8 mouse cellular contexts compared by ENCODE assay signal in the genomic region with DNA sequence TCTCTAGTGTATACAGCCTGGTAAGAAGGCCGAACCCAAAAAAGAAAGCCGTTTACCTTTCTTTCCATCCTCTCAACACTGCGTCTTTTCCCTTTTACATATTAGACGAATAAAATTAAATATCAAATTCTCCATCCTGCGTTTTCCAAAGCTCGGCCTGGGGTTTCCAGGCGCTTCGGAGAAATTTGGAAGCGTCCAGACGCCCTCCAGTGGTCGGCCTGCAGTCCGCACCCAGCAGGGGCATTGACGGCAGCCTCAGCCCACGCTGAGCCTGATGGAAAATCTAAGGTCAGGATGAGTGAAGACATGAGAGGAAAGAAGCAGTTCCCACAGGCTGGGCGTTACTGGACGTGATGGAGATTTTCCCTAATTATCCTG. TPM values are rescaled to one million over a fixed set of nuclear protein-coding genes. Genes with fewer than 3 reads are reported as not detected.
A peak's percentile ranks its signal among the peaks of the same experiment; 100 is the strongest.
DNase-seq lines count a peak whose midpoint lies in the region; ATAC-seq lines count a peak whose summit lies in the region.

No protein-coding gene starts in this region.

- peak overlapping the region; percentile 82 for H3K4me3 ChIP-seq in hindbrain, embryonic 13.5 days

- no peaks in the 10 kb centered on the region for H3K36me3 ChIP-seq in hindbrain, embryonic 13.5 days

- peak overlapping the region; percentile 79 for H3K9ac ChIP-seq in hindbrain, embryonic 13.5 days

- H3K4me2 ChIP-seq in hindbrain, embryonic 13.5 days, result peak overlapping the region; percentile 92

- H3K27me3 ChIP-seq in hindbrain, embryonic 13.5 days, result no peaks in the 10 kb centered on the region

- DNase-seq in T-cell, adult 2 months (ENCODE audit: low spot score), result peak; percentile 25
- peak; percentile 82 to 89 for DNase-seq in cerebellum, postnatal 25 days
- DNase-seq in frontal cortex, postnatal 36 days (ENCODE audit: low spot score in 2 of 2), result peak; percentile 81
- peak; percentile 75 to 77 for DNase-seq in layer of hippocampus, postnatal 36 days
- peak; percentile 77 for DNase-seq in lung, postnatal 36 days
- peak; percentile 57 for DNase-seq in retina, postnatal 7 days (ENCODE audit: low read depth, low spot score)
- DNase-seq in urinary bladder, postnatal 10 days (ENCODE audit: low spot score), result peak; percentile 41

- peaks cover 5% of the 10 kb centered on the region for H3K4me1 ChIP-seq in hindbrain, embryonic 13.5 days (replicated peaks)

- no peaks in the 10 kb centered on the region for H3K9me3 ChIP-seq in hindbrain, embryonic 13.5 days

- WGBS in hindbrain, embryonic 13.5 days, result under 1% methylated on average over 16 of the region's 16 CpGs

- H3K27ac ChIP-seq in hindbrain, embryonic 13.5 days, result peak overlapping the region; percentile 91

- ATAC-seq in hindbrain, embryonic 13.5 days (ENCODE audit: low FRiP score), result no peak; the same call in 1 of the 2 replicates

RNA-seq across cellular contexts. Expression of a gene that starts 3.0 kb away (rescaled TPM):
- polyA plus RNA-seq in hindbrain, embryonic 13.5 days (2015; fragmentation: Nextera tagmentation; extraction: Ambion mirVana), result 47.7 and 55.9 TPM in 2 replicates
- 1 to 10 TPM; 5.2 to 7.2 TPM for total RNA-seq in layer of hippocampus, postnatal 36 days (2021)

Comparison
In these comparisons a context has a peak if more than half of its experiments do, and no peak if none do; other contexts are left out.
1. DNase-seq: peak in every context shown above with its lines; median percentile 86 in cerebellum, postnatal 25 days; 81 in frontal cortex, postnatal 36 days; 77 in lung, postnatal 36 days; 76 in layer of hippocampus, postnatal 36 days; 57 in retina, postnatal 7 days; 41 in urinary bladder, postnatal 10 days; 25 in T-cell, adult 2 months.